Mouse (Mus musculus): ENCODE results near the gene Xiap. TPM values are rescaled to one million over a fixed set of nuclear protein-coding genes. Genes with fewer than 3 reads are reported as not detected.

The Xiap gene
- total RNA-seq, 1 experiment = 22.2 TPM

DNA sequence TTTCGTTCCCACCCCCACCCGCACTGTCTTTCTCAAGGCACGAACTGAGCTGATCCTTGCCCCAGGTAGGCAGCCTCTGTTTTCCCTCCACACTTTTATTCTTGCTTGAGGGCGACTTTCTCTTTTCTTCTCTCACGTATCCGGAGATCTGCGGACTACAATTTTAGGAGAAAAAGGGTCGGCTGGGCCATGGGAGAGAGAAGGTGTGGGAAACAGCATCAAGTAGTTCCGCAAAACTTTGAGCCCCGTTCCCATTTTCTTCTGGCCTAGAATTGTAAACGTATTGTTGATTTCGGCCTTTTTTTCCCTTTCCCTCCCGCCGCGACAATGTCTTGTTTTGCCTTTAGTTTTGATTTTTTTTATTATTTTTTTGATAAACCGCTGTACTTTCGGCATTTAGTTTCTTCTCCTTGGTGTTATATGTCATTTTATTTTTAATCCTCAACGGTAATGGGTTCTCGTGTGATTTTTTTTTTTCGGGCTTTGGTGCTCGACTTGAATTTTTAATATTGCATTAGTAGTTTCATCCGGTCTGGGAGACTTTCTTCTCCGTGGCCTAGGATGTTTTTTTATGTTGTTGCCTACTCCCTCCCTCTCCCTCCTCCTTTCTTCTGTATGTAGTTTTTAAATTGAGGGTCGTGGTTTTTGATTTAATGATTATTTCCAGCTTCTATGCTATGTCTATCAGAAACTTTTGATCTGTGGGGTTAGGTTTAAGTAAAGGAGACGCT is 91.7 kb downstream of the Xiap start:
- no peaks in the 10 kb centered on the region for H3K36me3 ChIP-seq (ENCODE audit: control insufficient read depth, insufficient read depth, low read length, poor library complexity, severe bottlenecking)

DNA sequence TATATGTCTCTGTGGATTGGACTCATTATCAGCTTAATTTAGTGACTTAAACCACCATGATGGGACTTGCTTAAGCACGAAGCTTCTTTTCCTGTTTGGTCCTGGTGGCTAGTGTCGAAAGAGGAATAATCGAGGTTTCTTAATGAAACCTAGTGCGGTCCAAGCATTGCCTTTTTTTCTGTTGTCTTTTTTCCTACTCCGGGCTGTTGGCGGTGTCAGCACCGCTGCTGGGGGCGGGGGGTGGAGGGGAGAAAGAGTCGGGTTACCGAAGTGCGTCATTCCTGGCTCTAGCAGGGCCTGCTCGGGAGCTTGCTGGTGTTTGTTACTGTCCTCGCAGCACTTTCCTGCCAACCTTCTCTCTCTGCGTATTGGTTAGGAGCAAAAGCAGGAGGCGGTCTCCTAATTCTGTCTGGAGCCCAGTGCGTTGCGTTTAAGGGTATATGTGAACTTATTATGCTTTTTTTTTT is 92.5 kb downstream of the Xiap start:
- H3K9me3 ChIP-seq (ENCODE audit: control insufficient read depth, insufficient read depth, low read depth, low read length) = no peaks in the 10 kb centered on the region
- no peak for DNase-seq (ENCODE audit: low read depth, low spot score)
- in situ Hi-C loops (cut with MboI; ENCODE audit: low sequenced_read_pairs in 2 of 2, unreplicated experiment in 2 of 2) = no loop called here
- peak overlapping the region; percentile 66 to 74 for H3K4me3 ChIP-seq (ENCODE audit: insufficient read depth in 1 of 2, low read depth in 1 of 2, low read length in 2 of 2, poor library complexity in 1 of 2, severe bottlenecking in 1 of 2)
- no peaks in the 10 kb centered on the region for H3K36me3 ChIP-seq (ENCODE audit: control insufficient read depth, insufficient read depth, low read length, poor library complexity, severe bottlenecking)
- H3K27ac ChIP-seq (ENCODE audit: insufficient read depth, low read depth, low read length, poor library complexity, severe bottlenecking) = 0 out of 2 replicates have a peak overlapping the region, but pooled peaks have one; percentile 19
- TF ChIP-seq ZC3H11A (IDR thresholded peaks at IDR 0.05; ENCODE audit: borderline replicate concordance, low read depth, low read length) (no peak), ZNF384 (IDR thresholded peaks at IDR 0.05; ENCODE audit: low read depth, low read length) (no peak), MAFK (IDR thresholded peaks at IDR 0.05; ENCODE audit: insufficient read depth, low read depth, low read length) (0 out of 2 replicates have a peak, but pooled peaks have one; percentile 7)
- peak overlapping the region; percentile 66 for H3K9ac ChIP-seq (ENCODE audit: insufficient read depth, low read depth, low read length, poor library complexity, severe bottlenecking)
- H3K4me1 ChIP-seq (ENCODE audit: control insufficient read depth in 2 of 2, insufficient read depth in 2 of 2, low read length in 2 of 2, poor library complexity in 1 of 2) = no peaks in the 10 kb centered on the region; a peak in 1 of 4 replicates

More for the DNA sequence above, 91.7 kb downstream of the Xiap start:
- no peaks in the 10 kb centered on the region; a peak in 1 of 4 replicates for H3K4me1 ChIP-seq (ENCODE audit: control insufficient read depth in 2 of 2, insufficient read depth in 2 of 2, low read length in 2 of 2, poor library complexity in 1 of 2)
- H3K9me3 ChIP-seq (ENCODE audit: control insufficient read depth, insufficient read depth, low read depth, low read length) = no peaks in the 10 kb centered on the region
- H3K4me3 ChIP-seq (ENCODE audit: insufficient read depth in 1 of 2, low read depth in 1 of 2, low read length in 2 of 2, poor library complexity in 1 of 2, severe bottlenecking in 1 of 2) = peak overlapping the region; percentile 66 to 74
- no peak for DNase-seq (ENCODE audit: low read depth, low spot score)
- H3K9ac ChIP-seq (ENCODE audit: insufficient read depth, low read depth, low read length, poor library complexity, severe bottlenecking) = peak overlapping the region; percentile 81
- in situ Hi-C loops (cut with MboI; ENCODE audit: low sequenced_read_pairs in 2 of 2, unreplicated experiment in 2 of 2) = no loop called here
- H3K27ac ChIP-seq (ENCODE audit: insufficient read depth, low read depth, low read length, poor library complexity, severe bottlenecking) = peak overlapping the region; percentile 84
- TF ChIP-seq ZNF384 (IDR thresholded peaks at IDR 0.05; ENCODE audit: low read depth, low read length) (no peak), HCFC1 (IDR thresholded peaks at IDR 0.05; ENCODE audit: borderline replicate concordance, insufficient read depth, low read length) (no peak), MAFK (IDR thresholded peaks at IDR 0.05; ENCODE audit: insufficient read depth, low read depth, low read length) (no peak), ZC3H11A (IDR thresholded peaks at IDR 0.05; ENCODE audit: borderline replicate concordance, low read depth, low read length) (no peak), CHD2 (IDR thresholded peaks at IDR 0.05; ENCODE audit: low read depth, low read length) (no peak)

- TF ChIP-seq HCFC1 (IDR thresholded peaks at IDR 0.05; ENCODE audit: borderline replicate concordance, insufficient read depth, low read length) (no peak), ZC3H11A (IDR thresholded peaks at IDR 0.05; ENCODE audit: borderline replicate concordance, low read depth, low read length) (no peak), CHD2 (IDR thresholded peaks at IDR 0.05; ENCODE audit: low read depth, low read length) (no peak), ZNF384 (IDR thresholded peaks at IDR 0.05; ENCODE audit: low read depth, low read length) (no peak), MAFK (IDR thresholded peaks at IDR 0.05; ENCODE audit: insufficient read depth, low read depth, low read length) (no peak)
- Histone ChIP-seq H3K9me3 (ENCODE audit: control insufficient read depth, insufficient read depth, low read depth, low read length) (no peaks in the 10 kb centered on the region), H3K9ac (ENCODE audit: insufficient read depth, low read depth, low read length, poor library complexity, severe bottlenecking) (no peak overlapping the region), H3K4me3 (ENCODE audit: insufficient read depth in 1 of 2, low read depth in 1 of 2, low read length in 2 of 2, poor library complexity in 1 of 2, severe bottlenecking in 1 of 2) (no peak overlapping the region), H3K36me3 (ENCODE audit: control insufficient read depth, insufficient read depth, low read length, poor library complexity, severe bottlenecking) (no peaks in the 10 kb centered on the region), H3K4me1 (ENCODE audit: control insufficient read depth in 2 of 2, insufficient read depth in 2 of 2, low read length in 2 of 2, poor library complexity in 1 of 2) (no peaks in the 10 kb centered on the region; a peak in 1 of 4 replicates), H3K27ac (ENCODE audit: insufficient read depth, low read depth, low read length, poor library complexity, severe bottlenecking) (no peak overlapping the region)
- in situ Hi-C loops (cut with MboI; ENCODE audit: low sequenced_read_pairs in 2 of 2, unreplicated experiment in 2 of 2) = no loop called here
- no peak for DNase-seq (ENCODE audit: low read depth, low spot score)
These were observed 93.6 kb downstream of the Xiap start for GRCm38 (mm10) chrX:42153056-42153455.

Other genes starting within 250 kb of the Xiap start
- 34.2 and 40.2 TPM in 2 replicates for gene Thoc2, start 139.0 kb upstream of the Xiap start, total RNA-seq (2012; rRNA removed)
- gene Stag2, start 89.6 kb downstream of the Xiap start, total RNA-seq (2012; rRNA removed) = 25.1 and 35.8 TPM in 2 replicates